Mouse (Mus musculus) effector memory CD4-positive, alpha-beta T cell, adult 5 months (primary cell): Measurements from ENCODE around the gene Ankrd34c. TPM values are rescaled to one million over a fixed set of nuclear protein-coding genes. Genes with fewer than 3 reads are reported as not detected.

Experiments
- polyA plus RNA-seq: library from polyadenylated mRNA; unstranded; fragments of 100-300 nt; shearing (Covaris generic); gene quantifications from one replicate; pipeline ENCODE4 v1.2.1, GENCODE M21; 2017

The Ankrd34c gene
- polyA plus RNA-seq = not detected

GRCm38 (mm10) chr9:89738295-89738694, at the start of gene Ankrd34c:
Gene Ankrd34c (minus strand): TSS chr9:89738475.

GRCm38 (mm10) chr9:89704265-89705196, 33.7 kb downstream of the Ankrd34c start, which contains the start of gene Tmed3:
Gene Tmed3 (minus strand): TSS chr9:89705068.

Other genes with a start within 250 kb of the Ankrd34c start
- gene Minar1, start 115.3 kb downstream of the Ankrd34c start, polyA plus RNA-seq = 0.12 TPM
- 23.4 TPM for gene Tmed3, start 33.4 kb downstream of the Ankrd34c start, polyA plus RNA-seq
- 3.9 TPM for gene Rasgrf1, start 171.4 kb upstream of the Ankrd34c start, polyA plus RNA-seq